Mouse (Mus musculus) adrenal gland, postnatal 25 days (tissue): ENCODE measurements around the gene Rasgef1a. TPM values are rescaled to one million over a fixed set of nuclear protein-coding genes. Genes with fewer than 3 reads are reported as not detected.

ENCODE experiments used
- DNase-seq: peaks from one replicate; pipeline ENCODE4 v3.0.0; 2021; ENCODE audit warnings: mixed read lengths
- total RNA-seq: library from RNA; stranded (reverse); gene quantifications from 2 replicates; pipeline ENCODE4 v1.2.3, GENCODE M21; 2021

Rasgef1a gene
- total RNA-seq, 1 experiment from 2014 or later = 0.15 TPM

- no peak for DNase-seq
Observed at GRCm38 (mm10) chr6:118031467-118031866, 20.2 kb downstream of the Rasgef1a start.

GRCm38 (mm10) chr6:118035639-118036038 lies 24.4 kb downstream of the Rasgef1a start:
- DNase-seq = no peak

GRCm38 (mm10) chr6:118036118-118036805 lies 25.0 kb downstream of the Rasgef1a start:
- DNase-seq = no peak

GRCm38 (mm10) chr6:118036866-118037265 lies 25.6 kb downstream of the Rasgef1a start:
- DNase-seq = no peak

GRCm38 (mm10) chr6:118045180-118045579 lies 33.9 kb downstream of the Rasgef1a start:
- DNase-seq = no peak

GRCm38 (mm10) chr6:118045892-118046291 lies 34.7 kb downstream of the Rasgef1a start:
- DNase-seq = no peak

- DNase-seq = no peak
Observed at GRCm38 (mm10) chr6:118046511-118046910, 35.3 kb downstream of the Rasgef1a start.

GRCm38 (mm10) chr6:118046924-118047323 lies 35.7 kb downstream of the Rasgef1a start:
- DNase-seq = no peak

GRCm38 (mm10) chr6:118047811-118048505 lies 36.7 kb downstream of the Rasgef1a start:
- no peak for DNase-seq

- no peak for DNase-seq
Observed at GRCm38 (mm10) chr6:118049776-118050175, 38.5 kb downstream of the Rasgef1a start.

GRCm38 (mm10) chr6:118051474-118051873 lies 40.2 kb downstream of the Rasgef1a start:
- DNase-seq = no peak

GRCm38 (mm10) chr6:118055209-118055608 lies 44.0 kb downstream of the Rasgef1a start:
- DNase-seq = no peak

GRCm38 (mm10) chr6:118061266-118061665 lies 50.0 kb downstream of the Rasgef1a start:
- DNase-seq = no peak

GRCm38 (mm10) chr6:118063266-118063665 lies 52.0 kb downstream of the Rasgef1a start:
- DNase-seq = no peak

GRCm38 (mm10) chr6:118064968-118065530 lies 53.8 kb downstream of the Rasgef1a start:
- DNase-seq = peak; percentile 25

- DNase-seq = no peak
Observed at GRCm38 (mm10) chr6:118065837-118066198, 54.6 kb downstream of the Rasgef1a start.

GRCm38 (mm10) chr6:118066199-118067081 lies 55.2 kb downstream of the Rasgef1a start:
- DNase-seq = peak; percentile 51

- DNase-seq = no peak
Observed at GRCm38 (mm10) chr6:118067720-118068119, 56.5 kb downstream of the Rasgef1a start.

GRCm38 (mm10) chr6:118070321-118071012 lies 59.2 kb downstream of the Rasgef1a start:
- no peak for DNase-seq

GRCm38 (mm10) chr6:118071013-118071350 lies 59.7 kb downstream of the Rasgef1a start:
- DNase-seq = no peak

- no peak for DNase-seq
Observed at GRCm38 (mm10) chr6:118071416-118071815, 60.2 kb downstream of the Rasgef1a start.

GRCm38 (mm10) chr6:118072176-118072575 lies 60.9 kb downstream of the Rasgef1a start:
- no peak for DNase-seq
